Mouse (Mus musculus): ENCODE results near the gene H3f3b. TPM values are rescaled to one million over a fixed set of nuclear protein-coding genes. Genes with fewer than 3 reads are reported as not detected.
"Not testable (repeated sequence)": the region's sequence is repeated elsewhere in the genome, so short reads cannot be mapped to it uniquely, and the experiment has no call there.

Gene H3f3b
- polyA plus RNA-seq, 1 experiment from 2014 or later = 1,827 TPM

- H3K4me2 ChIP-seq (ENCODE audit: low read depth) = no peak overlapping the region
- no peaks in the 10 kb centered on the region for H3K9me3 ChIP-seq (ENCODE audit: control insufficient read depth, low read length)
- no peak overlapping the region for H3K27ac ChIP-seq (ENCODE audit: low read depth, low read length)
- no peak for ATAC-seq (ENCODE audit: insufficient read depth, low FRiP score, low TSS enrichment)
- H3K9ac ChIP-seq (ENCODE audit: low read length) = no peak overlapping the region
- WGBS = 82% methylated on average over 9 of the region's 9 CpGs
- H3K36me3 ChIP-seq (ENCODE audit: control insufficient read depth, insufficient read depth, low read length) = no peaks in the 10 kb centered on the region
- no peak overlapping the region for H3K4me3 ChIP-seq (ENCODE audit: low read depth, low read length)
- no peak for DNase-seq (ENCODE audit: low spot score)
- H3K4me1 ChIP-seq (ENCODE audit: control insufficient read depth, insufficient read depth, low read length) = peaks cover 9% of the 10 kb centered on the region
- H3K27me3 ChIP-seq (ENCODE audit: control insufficient read depth, insufficient read depth, low read length) = no peaks in the 10 kb centered on the region
Measured at GRCm38 (mm10) chr11:116028177-116028865, 559 bp upstream of the H3f3b start.

GRCm38 (mm10) chr11:116025056-116025845, 2.5 kb downstream of the H3f3b start:
- ATAC-seq (ENCODE audit: insufficient read depth, low FRiP score, low TSS enrichment) (no peak), DNase-seq (ENCODE audit: low spot score) (no peak)
- no peak overlapping the region for H3K9ac ChIP-seq (ENCODE audit: low read length)
- H3K4me3 ChIP-seq (ENCODE audit: low read depth, low read length) = no peak overlapping the region
- H3K4me1 ChIP-seq (ENCODE audit: control insufficient read depth, insufficient read depth, low read length) = peaks cover 2% of the 10 kb centered on the region; the same call in 1 of the 2 replicates
- 85% methylated on average over 3 of the region's 3 CpGs for WGBS
- no peaks in the 10 kb centered on the region for H3K9me3 ChIP-seq (ENCODE audit: control insufficient read depth, low read length)
- H3K36me3 ChIP-seq (ENCODE audit: control insufficient read depth, insufficient read depth, low read length) = no peaks in the 10 kb centered on the region
- H3K27me3 ChIP-seq (ENCODE audit: control insufficient read depth, insufficient read depth, low read length) = no peaks in the 10 kb centered on the region
- H3K4me2 ChIP-seq (ENCODE audit: low read depth) = no peak overlapping the region
- no peak overlapping the region for H3K27ac ChIP-seq (ENCODE audit: low read depth, low read length)

DNA sequence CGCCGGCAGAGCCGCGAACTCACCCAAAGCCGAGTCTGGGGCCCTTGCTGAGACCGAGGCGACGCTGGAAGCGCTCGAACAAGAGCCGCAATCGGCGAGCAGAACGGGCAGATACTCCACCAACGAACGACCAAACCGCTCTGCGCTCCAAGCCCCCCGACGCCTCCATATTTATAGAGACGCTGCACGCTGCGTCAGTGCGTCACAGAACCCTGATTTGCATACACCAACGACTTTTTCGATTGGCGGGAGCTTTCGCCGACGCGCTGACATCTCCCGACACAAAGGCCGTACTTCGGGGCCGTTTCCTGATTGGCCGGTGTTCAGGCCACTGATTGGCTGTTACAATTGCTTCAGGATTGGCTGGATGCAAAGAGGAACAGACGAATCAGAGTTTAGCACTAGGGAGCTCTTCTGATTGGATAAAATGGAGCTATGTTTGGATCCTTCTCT, 3.4 kb downstream of the H3f3b start:
- peak; percentile 96 for ATAC-seq (ENCODE audit: insufficient read depth, low FRiP score, low TSS enrichment)
- H3K27ac ChIP-seq (ENCODE audit: low read depth, low read length) = peak overlapping the region; percentile 99

GRCm38 (mm10) chr11:116023771-116024355, 3.9 kb downstream of the H3f3b start:
- H3K9me3 ChIP-seq (ENCODE audit: control insufficient read depth, low read length) = no peaks in the 10 kb centered on the region
- peak overlapping the region; percentile 98 for H3K4me3 ChIP-seq (ENCODE audit: low read depth, low read length)
- H3K9ac ChIP-seq (ENCODE audit: low read length) = peak overlapping the region; percentile 99
- peak overlapping the region; percentile 45 for H3K4me2 ChIP-seq (ENCODE audit: low read depth)
- DNase-seq (ENCODE audit: low spot score) = peak; percentile 81
- under 1% methylated on average over 50 of the region's 57 CpGs for WGBS
- peak; percentile 35; the same call in 1 of the 2 replicates for ATAC-seq (ENCODE audit: insufficient read depth, low FRiP score, low TSS enrichment)
- H3K27ac ChIP-seq (ENCODE audit: low read depth, low read length) = peak overlapping the region; percentile 99
- no peaks in the 10 kb centered on the region for H3K36me3 ChIP-seq (ENCODE audit: control insufficient read depth, insufficient read depth, low read length)
- no peaks in the 10 kb centered on the region for H3K27me3 ChIP-seq (ENCODE audit: control insufficient read depth, insufficient read depth, low read length)
- H3K4me1 ChIP-seq (ENCODE audit: control insufficient read depth, insufficient read depth, low read length) = peaks cover 2% of the 10 kb centered on the region; the same call in 1 of the 2 replicates

More for the DNA sequence above, 3.4 kb downstream of the H3f3b start:
- peak overlapping the region; percentile 45; the same call in 1 of the 2 replicates for H3K4me2 ChIP-seq (ENCODE audit: low read depth)
- WGBS = under 1% methylated on average over 37 of the region's 37 CpGs
- no peaks in the 10 kb centered on the region for H3K27me3 ChIP-seq (ENCODE audit: control insufficient read depth, insufficient read depth, low read length)
- DNase-seq (ENCODE audit: low spot score) = peak; percentile 97
- peak overlapping the region; percentile 99 for H3K9ac ChIP-seq (ENCODE audit: low read length)
- peaks cover 2% of the 10 kb centered on the region; the same call in 1 of the 2 replicates for H3K4me1 ChIP-seq (ENCODE audit: control insufficient read depth, insufficient read depth, low read length)
- no peaks in the 10 kb centered on the region for H3K36me3 ChIP-seq (ENCODE audit: control insufficient read depth, insufficient read depth, low read length)
- H3K4me3 ChIP-seq (ENCODE audit: low read depth, low read length) = peak overlapping the region; percentile 98
- H3K9me3 ChIP-seq (ENCODE audit: control insufficient read depth, low read length) = no peaks in the 10 kb centered on the region

GRCm38 (mm10) chr11:116023074-116023770, 4.5 kb downstream of the H3f3b start:
- H3K27ac ChIP-seq (ENCODE audit: low read depth, low read length) = peak overlapping the region; percentile 99
- not testable (repeated sequence) for H3K36me3 ChIP-seq (ENCODE audit: control insufficient read depth, insufficient read depth, low read length); H3K9me3 ChIP-seq (ENCODE audit: control insufficient read depth, low read length); H3K4me1 ChIP-seq (ENCODE audit: control insufficient read depth, insufficient read depth, low read length); H3K27me3 ChIP-seq (ENCODE audit: control insufficient read depth, insufficient read depth, low read length); DNase-seq (ENCODE audit: low spot score); ATAC-seq (ENCODE audit: insufficient read depth, low FRiP score, low TSS enrichment)
- 8% methylated on average over 18 of the region's 18 CpGs for WGBS
- H3K4me2 ChIP-seq (ENCODE audit: low read depth) = peak overlapping the region; percentile 45
- H3K9ac ChIP-seq (ENCODE audit: low read length) = peak overlapping the region; percentile 99
- peak overlapping the region; percentile 98 for H3K4me3 ChIP-seq (ENCODE audit: low read depth, low read length)

- Histone ChIP-seq H3K4me3 (ENCODE audit: low read depth, low read length) (peak overlapping the region; percentile 19), H3K4me1 (ENCODE audit: control insufficient read depth, insufficient read depth, low read length) (peaks cover 2% of the 10 kb centered on the region; the same call in 1 of the 2 replicates), H3K9me3 (ENCODE audit: control insufficient read depth, low read length) (no peaks in the 10 kb centered on the region), H3K27me3 (ENCODE audit: control insufficient read depth, insufficient read depth, low read length) (no peaks in the 10 kb centered on the region), H3K4me2 (ENCODE audit: low read depth) (peak overlapping the region; percentile 44), H3K9ac (ENCODE audit: low read length) (no peak overlapping the region), H3K36me3 (ENCODE audit: control insufficient read depth, insufficient read depth, low read length) (no peaks in the 10 kb centered on the region), H3K27ac (ENCODE audit: low read depth, low read length) (no peak overlapping the region)
- 86% methylated on average over 4 of the region's 4 CpGs for WGBS
- ATAC-seq (ENCODE audit: insufficient read depth, low FRiP score, low TSS enrichment) (no peak), DNase-seq (ENCODE audit: low spot score) (no peak)
Measured at GRCm38 (mm10) chr11:116022256-116022780, 5.4 kb downstream of the H3f3b start.

DNA sequence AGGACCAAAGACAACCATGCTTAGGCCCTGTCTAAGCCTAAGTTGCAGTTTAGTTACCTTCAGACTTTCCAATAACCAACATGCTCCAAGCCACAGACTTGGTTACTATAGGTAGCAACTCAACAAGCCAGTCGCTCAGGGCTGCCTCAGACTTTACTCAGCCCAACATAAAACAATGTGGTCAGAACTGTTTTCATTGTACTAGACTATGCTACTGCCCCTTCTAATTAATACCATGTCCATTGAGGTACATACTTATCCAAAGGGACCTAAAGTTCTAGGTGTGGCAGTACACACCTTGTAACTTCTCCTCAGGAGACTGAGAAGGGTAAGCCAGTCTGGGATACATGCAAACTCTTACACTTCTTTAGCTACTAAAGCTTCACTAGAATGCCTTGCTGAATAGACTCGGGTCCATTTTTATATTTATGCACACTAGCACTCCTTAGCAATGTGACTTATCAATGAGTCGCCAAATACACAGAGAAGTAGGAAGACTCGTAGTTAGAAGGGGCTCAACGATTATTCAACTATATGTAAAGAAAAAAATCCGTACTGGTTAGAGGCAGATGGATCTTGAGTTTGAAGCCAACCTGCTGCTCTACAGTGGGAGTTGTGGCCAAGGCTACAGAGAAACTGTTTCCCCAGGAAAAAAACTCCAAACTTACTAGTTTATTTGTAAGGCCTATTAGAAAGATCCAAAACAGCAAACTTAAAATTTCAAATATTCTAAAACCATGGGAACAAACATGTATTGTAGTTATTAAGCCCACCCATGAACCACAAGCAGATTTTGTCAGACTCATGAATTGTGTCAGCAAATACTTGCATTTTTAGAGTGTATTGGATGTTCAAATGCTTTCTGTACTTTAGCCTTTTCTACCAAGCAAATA, 6.2 kb downstream of the H3f3b start:
- Histone ChIP-seq H3K4me2 (ENCODE audit: low read depth) (no peak overlapping the region), H3K27me3 (ENCODE audit: control insufficient read depth, insufficient read depth, low read length) (no peaks in the 10 kb centered on the region), H3K9me3 (ENCODE audit: control insufficient read depth, low read length) (no peaks in the 10 kb centered on the region), H3K36me3 (ENCODE audit: control insufficient read depth, insufficient read depth, low read length) (no peaks in the 10 kb centered on the region), H3K27ac (ENCODE audit: low read depth, low read length) (no peak overlapping the region), H3K4me1 (ENCODE audit: control insufficient read depth, insufficient read depth, low read length) (peaks cover 2% of the 10 kb centered on the region; the same call in 1 of the 2 replicates), H3K4me3 (ENCODE audit: low read depth, low read length) (peak overlapping the region; percentile 12; the same call in 1 of the 2 replicates), H3K9ac (ENCODE audit: low read length) (no peak overlapping the region)
- ATAC-seq (ENCODE audit: insufficient read depth, low FRiP score, low TSS enrichment) = no peak
- no peak for DNase-seq (ENCODE audit: low spot score)
- WGBS = 85% methylated on average over 6 of the region's 6 CpGs

Data from neural tube, embryonic 11.5 days (tissue).